Mouse (Mus musculus): ENCODE data around the gene Clns1a. TPM values are rescaled to one million over a fixed set of nuclear protein-coding genes. Genes with fewer than 3 reads are reported as not detected.

Clns1a gene
- total and polyA plus RNA-seq, 3 experiments = 140 to 305 (median 240) TPM

- peak overlapping the region; percentile 45 to 65 (median 60) for H3K4me3 ChIP-seq (replicated peaks in 1 of 3; ENCODE audit: low read depth in 2 of 3, low read length in 2 of 3, poor library complexity in 1 of 3)
- no peak for TF ChIP-seq MEF2A (IDR thresholded peaks at IDR 0.05; ENCODE audit: borderline replicate concordance, low read depth, low read length)
- TF ChIP-seq TCF12 (IDR thresholded peaks at IDR 0.05; ENCODE audit: low read depth, low read length) = no peak
- TF ChIP-seq SIN3A (IDR thresholded peaks at IDR 0.05; ENCODE audit: low read length) = peak; percentile 68; the same call in 1 of the 2 replicates
- no peak for TF ChIP-seq NRF1 (IDR thresholded peaks at IDR 0.05; ENCODE audit: low read depth, low read length)
- TF ChIP-seq NELFE (IDR thresholded peaks at IDR 0.05; ENCODE audit: low read depth, low read length) = no peak
- no peak for TF ChIP-seq CHD1 (IDR thresholded peaks at IDR 0.05; ENCODE audit: low read depth, low read length)
- no peak for TF ChIP-seq ZMIZ1 (IDR thresholded peaks at IDR 0.05; ENCODE audit: low read depth, low read length)
- no peak for TF ChIP-seq PAX5 (IDR thresholded peaks at IDR 0.05; ENCODE audit: low read length)
- TF ChIP-seq E2F4 (IDR thresholded peaks at IDR 0.05; ENCODE audit: insufficient replicate concordance, low read depth, low read length) = peak; percentile 10; the same call in 1 of the 2 replicates
- no peak for TF ChIP-seq RCOR1 (conservative IDR thresholded peaks at IDR 0.05; ENCODE audit: low read depth, low read length)
- peak; percentile 6; the same call in 1 of the 2 replicates for TF ChIP-seq HCFC1 (IDR thresholded peaks at IDR 0.05; ENCODE audit: low read depth, low read length)
- no peak for TF ChIP-seq BHLHE40 (IDR thresholded peaks at IDR 0.05; ENCODE audit: low read depth, low read length)
- no peak for TF ChIP-seq UBTF (IDR thresholded peaks at IDR 0.05; ENCODE audit: low read depth, low read length)
- peak; percentile 69; the same call in 1 of the 2 replicates for TF ChIP-seq MXI1 (IDR thresholded peaks at IDR 0.05; ENCODE audit: low read depth, low read length)
- peak overlapping the region; percentile 79 for H3K4me2 ChIP-seq (ENCODE audit: insufficient read depth, low read depth, poor library complexity, severe bottlenecking)
- in situ Hi-C loops (cut with MboI; ENCODE audit: low pct_ligation_motif_present, low pct_unique_long_range_greater_than_20kb, low sequenced_read_pairs) = loop anchor here (10.0 kb wide), 3 partner anchors 85 to 365 kb away; partner anchors contain the start of gene Myo7a
- H3K27me3 ChIP-seq (replicated peaks) = peaks cover 13% of the 10 kb centered on the region
- H3K9me3 ChIP-seq (replicated peaks; ENCODE audit: low read length) = no peaks in the 10 kb centered on the region
- no peaks in the 10 kb centered on the region for H3K79me2 ChIP-seq (replicated peaks; ENCODE audit: control insufficient read depth, extremely low read depth, insufficient read depth, poor library complexity, severe bottlenecking)
- peak; percentile 33 for DNase-seq (ENCODE audit: extremely low read depth)
- no peaks in the 10 kb centered on the region for H3K36me3 ChIP-seq (replicated peaks in 1 of 2; ENCODE audit: control insufficient read depth in 1 of 2, insufficient read depth in 1 of 2, low read length in 1 of 2)
- dilution Hi-C loops (cut with MboI; ENCODE audit: extremely low pct_ligation_motif_present, extremely low pct_unique_long_range_greater_than_20kb, low sequenced_read_pairs) = no loop called here
- no peak overlapping the region for H3K27ac ChIP-seq (ENCODE audit: insufficient read depth, low read depth)
- peak overlapping the region; percentile 22; the same call in 1 of the 2 replicates for H3K9ac ChIP-seq (ENCODE audit: insufficient read depth, low read depth)
- H3K4me1 ChIP-seq (ENCODE audit: control insufficient read depth in 1 of 2, insufficient read depth in 2 of 2) = peaks cover 2 to 7% of the 10 kb centered on the region in 2 experiments; a peak in 2 of 4 replicates
These were observed 53.1 kb downstream of the Clns1a start for GRCm38 (mm10) chr7:97749207-97750190.

- H3K4me3 ChIP-seq (replicated peaks in 1 of 3; ENCODE audit: low read depth in 2 of 3, low read length in 2 of 3, poor library complexity in 1 of 3) = no peak overlapping the region
- dilution Hi-C loops (cut with MboI; ENCODE audit: extremely low pct_ligation_motif_present, extremely low pct_unique_long_range_greater_than_20kb, low sequenced_read_pairs) = no loop called here
These were observed 60.8 kb downstream of the Clns1a start for GRCm38 (mm10) chr7:97756967-97757881.

More at GRCm38 (mm10) chr7:97756967-97757881, 60.8 kb downstream of the Clns1a start:
- Histone ChIP-seq H3K9ac (ENCODE audit: insufficient read depth, low read depth) (no peak overlapping the region), H3K9me3 (replicated peaks; ENCODE audit: low read length) (no peaks in the 10 kb centered on the region), H3K27me3 (replicated peaks) (peaks cover 5% of the 10 kb centered on the region), H3K4me2 (ENCODE audit: insufficient read depth, low read depth, poor library complexity, severe bottlenecking) (no peak overlapping the region), H3K79me2 (replicated peaks; ENCODE audit: control insufficient read depth, extremely low read depth, insufficient read depth, poor library complexity, severe bottlenecking) (no peaks in the 10 kb centered on the region), H3K36me3 (replicated peaks in 1 of 2; ENCODE audit: control insufficient read depth in 1 of 2, insufficient read depth in 1 of 2, low read length in 1 of 2) (no peaks in the 10 kb centered on the region), H3K4me1 (ENCODE audit: control insufficient read depth in 1 of 2, insufficient read depth in 2 of 2) (no peaks in the 10 kb centered on the region), H3K27ac (ENCODE audit: insufficient read depth, low read depth) (no peak overlapping the region)
- no peak for DNase-seq (ENCODE audit: extremely low read depth)
- TF ChIP-seq MYC (IDR thresholded peaks at IDR 0.05; ENCODE audit: low read depth, low read length) (no peak), RCOR1 (conservative IDR thresholded peaks at IDR 0.05; ENCODE audit: low read depth, low read length) (no peak), ZMIZ1 (IDR thresholded peaks at IDR 0.05; ENCODE audit: low read depth, low read length) (no peak), ZC3H11A (IDR thresholded peaks at IDR 0.05; ENCODE audit: low read depth, low read length) (no peak), CTCF (conservative IDR thresholded peaks at IDR 0.05 in 1 of 2, IDR thresholded peaks at IDR 0.05 in 1 of 2; ENCODE audit: low read depth in 2 of 2, low read length in 2 of 2) (no peak), HCFC1 (IDR thresholded peaks at IDR 0.05; ENCODE audit: low read depth, low read length) (no peak), TCF12 (IDR thresholded peaks at IDR 0.05; ENCODE audit: low read depth, low read length) (no peak), IRF4 (IDR thresholded peaks at IDR 0.05; ENCODE audit: low read depth, low read length) (no peak), MXI1 (IDR thresholded peaks at IDR 0.05; ENCODE audit: low read depth, low read length) (no peak), RAD21 (IDR thresholded peaks at IDR 0.05; ENCODE audit: low read depth, low read length) (no peak), ELF1 (IDR thresholded peaks at IDR 0.05; ENCODE audit: low read depth, low read length) (no peak), SIN3A (IDR thresholded peaks at IDR 0.05; ENCODE audit: low read length) (no peak), UBTF (IDR thresholded peaks at IDR 0.05; ENCODE audit: low read depth, low read length) (no peak), MAFK (IDR thresholded peaks at IDR 0.05; ENCODE audit: insufficient replicate concordance, low read length) (no peak), GABPA (IDR thresholded peaks at IDR 0.05; ENCODE audit: insufficient replicate concordance, low read depth, low read length) (no peak), EP300 (IDR thresholded peaks at IDR 0.05; ENCODE audit: low read length) (no peak)
- in situ Hi-C loops (cut with MboI; ENCODE audit: low pct_ligation_motif_present, low pct_unique_long_range_greater_than_20kb, low sequenced_read_pairs) = loop anchor here (10.0 kb wide), 3 partner anchors 78 to 358 kb away; partner anchors contain the start of gene Myo7a

Measured in CH12.LX (cell line).